Mouse (Mus musculus): ENCODE results near the gene Ier5l.

The Ier5l gene

GRCm38 (mm10) chr2:30470143-30470946 lies 3.7 kb downstream of the Ier5l start:
- DNase-seq (ENCODE audit: low spot score) = peak; percentile 20

DNA sequence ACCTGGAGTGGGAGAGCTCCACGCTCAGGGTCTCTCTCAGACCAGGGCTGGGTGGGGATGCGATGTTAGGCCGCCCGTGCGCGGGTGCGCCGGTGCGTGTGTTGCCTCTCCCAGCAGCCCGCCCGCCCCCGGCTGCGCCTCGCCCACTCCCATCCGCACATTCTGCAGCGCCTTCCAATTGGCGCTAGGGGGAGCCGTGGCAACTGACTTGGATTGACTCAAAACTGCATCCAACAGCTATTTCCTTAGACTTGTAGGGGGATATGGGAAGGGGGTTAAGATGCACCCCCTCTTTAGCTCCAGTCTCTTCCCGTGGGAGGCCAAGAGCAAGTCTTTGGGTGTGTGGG lies 4.2 kb downstream of the Ier5l start:
- peak; percentile 58 for DNase-seq (ENCODE audit: low spot score)

DNA sequence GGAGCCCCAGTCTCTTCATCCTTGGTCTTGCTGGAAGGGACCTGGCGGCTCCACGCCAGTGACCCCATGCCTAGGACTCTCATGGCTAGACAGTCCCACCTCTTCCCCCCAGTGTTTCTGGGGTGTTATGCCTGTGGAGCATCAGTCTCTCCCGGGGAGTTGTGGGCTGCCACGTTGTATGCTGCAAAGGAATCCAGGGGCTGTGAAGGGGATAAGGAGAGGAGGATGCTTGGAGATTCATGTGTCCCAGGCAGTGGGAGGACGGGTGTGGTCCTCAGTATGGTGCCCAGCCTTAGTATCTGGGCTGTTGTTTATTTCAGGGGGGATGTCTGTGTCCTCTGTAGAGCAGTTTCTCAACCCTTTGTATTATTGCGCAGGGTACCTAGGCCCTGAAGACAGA lies 5.0 kb downstream of the Ier5l start:
- no peak for DNase-seq (ENCODE audit: low spot score)

DNA sequence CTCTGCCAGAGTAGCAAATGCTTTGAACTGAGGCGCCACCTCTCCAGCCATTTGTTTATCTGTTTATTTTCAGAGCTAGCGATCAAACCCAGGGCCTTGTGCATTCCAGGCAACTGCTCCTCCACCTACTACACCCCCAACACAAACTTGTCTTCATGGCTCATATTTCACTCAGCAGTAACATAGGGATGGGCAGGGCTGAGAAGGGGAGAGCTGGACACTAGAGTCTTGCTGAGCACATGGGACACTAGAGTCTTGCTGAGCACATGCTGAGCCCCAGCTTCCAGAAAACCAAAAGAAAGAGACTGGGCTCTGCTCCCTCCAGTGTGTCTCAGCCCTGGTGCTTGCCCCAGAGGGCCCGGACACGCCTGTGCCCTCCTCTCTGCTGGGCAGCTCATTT lies 7.2 kb downstream of the Ier5l start:
- no peak for DNase-seq (ENCODE audit: low spot score)

GRCm38 (mm10) chr2:30464411-30464810 lies 9.6 kb downstream of the Ier5l start:
- peak; percentile 36 for DNase-seq (ENCODE audit: low spot score)

GRCm38 (mm10) chr2:30463904-30464330 lies 10.1 kb downstream of the Ier5l start:
- DNase-seq (ENCODE audit: low spot score) = peak; percentile 91

DNA sequence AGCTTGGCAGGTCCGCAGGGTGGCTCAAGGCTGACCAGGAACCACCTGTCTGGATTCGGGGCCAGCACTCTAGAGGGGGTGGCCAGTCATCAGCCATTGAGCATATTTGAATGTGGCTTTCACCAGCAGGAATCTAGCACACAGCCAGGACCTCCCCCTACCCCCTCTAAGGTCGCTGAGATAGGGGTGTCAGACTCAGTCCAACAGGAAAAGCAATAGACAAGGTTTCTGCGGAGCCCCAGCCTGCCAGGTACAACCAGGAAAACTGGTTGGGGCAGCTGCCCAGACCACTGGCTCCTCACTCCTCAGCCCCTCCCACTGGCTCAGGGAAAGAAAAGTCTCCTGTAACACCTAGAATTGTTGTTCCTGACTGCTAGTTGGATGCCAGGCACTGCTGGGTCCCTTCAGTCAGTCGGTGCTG lies 10.7 kb downstream of the Ier5l start:
- DNase-seq (ENCODE audit: low spot score) = no peak

DNA sequence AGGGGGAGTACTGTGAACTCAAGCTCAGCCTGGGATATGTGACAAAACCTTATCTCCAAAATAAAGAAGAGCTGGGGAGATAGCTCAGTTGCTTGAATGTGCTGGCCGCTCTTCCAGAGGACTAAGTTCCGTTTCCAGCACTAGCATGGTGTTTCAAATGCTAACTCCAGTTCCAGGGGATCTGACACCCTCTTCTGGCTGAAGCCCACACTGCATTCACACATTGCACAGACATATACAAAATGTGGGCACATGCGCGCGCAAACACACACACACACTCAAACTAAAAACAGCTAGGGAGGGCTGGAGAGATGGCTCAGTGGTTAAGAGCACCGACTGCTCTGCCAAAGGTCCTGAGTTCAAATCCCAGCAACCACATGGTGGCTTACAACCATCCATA lies 14.8 kb downstream of the Ier5l start:
- no peak for DNase-seq (ENCODE audit: low spot score)

DNA sequence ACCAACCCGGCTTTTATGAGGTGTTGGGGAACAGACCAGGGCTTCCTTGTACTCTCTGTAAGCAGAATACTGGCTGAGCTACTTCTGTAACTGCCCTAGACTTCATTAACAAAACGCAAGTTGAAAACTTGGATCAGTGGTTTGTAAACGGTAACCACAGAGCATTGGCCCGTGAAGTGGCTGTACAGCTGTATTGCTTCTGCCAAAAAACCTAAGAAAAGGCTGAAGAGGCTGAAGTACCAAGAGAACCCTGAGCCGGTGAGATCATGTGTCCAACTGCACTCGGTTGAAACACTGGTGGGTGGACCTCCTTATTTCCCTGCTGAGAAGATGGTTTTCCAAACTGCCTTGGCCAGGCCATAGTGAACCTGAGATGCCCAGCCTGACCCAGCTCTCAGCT lies 15.7 kb downstream of the Ier5l start:
- no peak for DNase-seq (ENCODE audit: low spot score)

- DNase-seq (ENCODE audit: low spot score) = no peak
These were observed 17.7 kb downstream of the Ier5l start for GRCm38 (mm10) chr2:30456104-30456980.

DNA sequence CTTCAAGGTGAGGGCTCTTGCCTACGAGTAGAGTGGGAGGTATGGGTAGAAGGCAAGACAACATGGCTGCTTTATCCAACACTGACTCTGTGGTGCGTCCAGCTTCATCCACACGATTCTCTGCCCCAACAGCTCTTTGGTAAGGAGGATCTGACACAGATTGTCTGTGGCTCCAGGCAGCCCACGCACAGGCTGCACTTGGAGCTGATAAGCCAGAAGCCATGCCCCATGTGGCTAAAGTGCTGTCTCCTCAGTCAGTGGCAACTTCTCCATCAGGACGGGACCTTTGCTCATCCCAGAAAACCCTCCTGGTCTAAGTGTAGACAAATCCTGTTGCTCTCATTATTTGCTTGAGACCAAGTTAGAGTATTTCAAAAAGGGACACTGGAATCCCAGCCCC lies 19.4 kb downstream of the Ier5l start:
- DNase-seq (ENCODE audit: low spot score) = no peak

DNA sequence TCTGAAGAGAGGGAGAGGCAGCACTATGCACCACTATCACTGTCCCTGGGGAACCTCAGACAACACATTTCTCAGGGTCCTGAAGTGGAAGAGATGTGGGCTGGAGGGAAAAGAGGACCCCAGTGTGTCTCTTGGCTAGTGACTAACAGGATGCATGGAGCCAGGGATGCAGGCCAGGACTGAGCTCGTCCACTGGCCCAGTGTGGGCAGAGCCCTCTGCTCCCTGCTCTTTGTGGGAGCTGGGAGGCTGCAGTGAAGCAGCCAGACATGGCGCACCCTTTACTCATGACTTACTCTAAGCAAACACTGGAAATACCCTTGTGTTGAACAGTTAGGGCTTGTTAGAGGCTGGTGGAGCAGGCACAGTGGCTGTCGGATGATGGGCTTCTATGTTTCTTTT lies 20.4 kb downstream of the Ier5l start:
- no peak for DNase-seq (ENCODE audit: low spot score)

GRCm38 (mm10) chr2:30451525-30451924 lies 22.5 kb downstream of the Ier5l start:
- no peak for DNase-seq (ENCODE audit: low spot score)

DNA sequence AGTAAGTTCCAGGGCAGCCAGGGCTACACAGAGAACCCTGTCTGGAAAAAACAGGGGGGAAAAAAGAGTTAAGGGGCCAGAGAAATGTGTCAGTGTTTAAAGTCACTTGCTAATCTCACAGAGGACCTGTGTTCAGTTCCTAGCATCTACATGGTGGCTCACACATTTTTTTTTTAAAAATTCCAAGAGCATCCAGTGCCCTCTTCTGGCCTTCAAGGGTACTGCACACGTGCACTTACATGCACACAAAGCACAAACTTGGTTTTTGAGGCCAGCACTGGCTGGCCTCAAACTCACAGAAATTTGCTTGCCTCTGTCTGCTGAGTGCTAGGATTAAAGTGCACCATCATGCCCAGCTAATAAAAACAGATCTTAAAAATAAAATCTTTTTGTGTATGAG lies 23.5 kb downstream of the Ier5l start:
- DNase-seq (ENCODE audit: low spot score) = no peak

GRCm38 (mm10) chr2:30448371-30448770 lies 25.6 kb downstream of the Ier5l start:
- no peak for DNase-seq (ENCODE audit: low spot score)

GRCm38 (mm10) chr2:30446891-30447826 lies 26.9 kb downstream of the Ier5l start:
- no peak for DNase-seq (ENCODE audit: low spot score)

DNA sequence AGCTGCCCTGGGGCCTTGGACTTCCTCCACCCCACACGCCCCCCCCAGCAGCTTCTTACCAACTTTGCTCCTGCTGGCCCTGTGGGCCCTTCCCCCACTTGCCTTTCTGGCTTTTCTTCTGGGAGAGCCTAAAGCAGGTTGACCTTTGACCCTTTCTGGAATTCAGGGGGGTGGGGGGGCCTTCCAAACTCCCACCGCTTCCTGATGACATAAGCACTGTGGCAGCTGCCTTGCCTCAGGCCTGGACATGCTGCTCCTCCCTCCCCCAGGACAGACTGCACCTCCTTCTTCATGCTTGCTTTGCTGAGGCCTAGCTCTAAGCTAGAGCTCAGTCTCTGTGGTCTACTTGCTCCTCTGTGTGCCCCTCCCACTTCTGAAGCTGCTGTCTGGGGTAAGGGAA lies 28.7 kb downstream of the Ier5l start:
- DNase-seq (ENCODE audit: low spot score) = no peak

- DNase-seq (ENCODE audit: low spot score) = no peak
These were observed 29.6 kb downstream of the Ier5l start for GRCm38 (mm10) chr2:30444450-30444849.

- DNase-seq (ENCODE audit: low spot score) = no peak
These were observed 30.0 kb downstream of the Ier5l start for GRCm38 (mm10) chr2:30444006-30444405.

- no peak for DNase-seq (ENCODE audit: low spot score)
These were observed 30.7 kb downstream of the Ier5l start for GRCm38 (mm10) chr2:30443281-30443680.

GRCm38 (mm10) chr2:30442498-30442890 lies 31.5 kb downstream of the Ier5l start:
- DNase-seq (ENCODE audit: low spot score) = no peak

Data from T-cell, adult 2 months (primary cell).